Mouse (Mus musculus) lung, embryonic 16.5 days (tissue): ENCODE measurements around the gene Babam2. TPM values are rescaled to one million over a fixed set of nuclear protein-coding genes. Genes with fewer than 3 reads are reported as not detected.

Experiments
- ATAC-seq: fragments of 200-750 bp; cut with Nextera tagmentation; 2 replicates; pipeline ENCODE4 v1.8.0; 2017; ENCODE audit warnings: low read depth, mild to moderate bottlenecking, moderate library complexity
- H3K27ac ChIP-seq: fragments of 300-500 bp; sonication (generic); 2 replicates; pipeline ENCODE4 v1.5.1; 2014; ENCODE audit warnings: mild to moderate bottlenecking, control low read depth, low read length
- H3K27me3 ChIP-seq: fragments of 300-500 bp; sonication (generic); 2 replicates; pipeline ENCODE4 v1.6.1; 2014; ENCODE audit warnings: low read depth, low read length, mixed read lengths; ENCODE audit not compliant: control insufficient read depth, insufficient read depth
- H3K36me3 ChIP-seq: fragments of 300-500 bp; sonication (generic); 2 replicates; pipeline ENCODE4 v1.6.1; 2014; ENCODE audit warnings: low read length; ENCODE audit not compliant: control insufficient read depth, insufficient read depth
- H3K4me1 ChIP-seq: fragments of 300-500 bp; sonication (generic); replicated peaks from 2 replicates; pipeline ENCODE4 v1.6.1; 2014; ENCODE audit warnings: low read length, mixed read lengths; ENCODE audit not compliant: control insufficient read depth, insufficient read depth
- H3K4me2 ChIP-seq: fragments of 300-500 bp; sonication (generic); 2 replicates; pipeline ENCODE4 v1.6.1; 2014; ENCODE audit warnings: low read depth, low read length, control low read depth
- H3K4me3 ChIP-seq: fragments of 300-500 bp; sonication (generic); 2 replicates; pipeline ENCODE4 v1.5.1; 2014; ENCODE audit warnings: mild to moderate bottlenecking, low read length, control low read depth
- H3K9ac ChIP-seq: fragments of 300-500 bp; sonication (generic); 2 replicates; pipeline ENCODE4 v1.6.1; 2014; ENCODE audit warnings: low read length, control low read depth
- H3K9me3 ChIP-seq: fragments of 300-500 bp; sonication (generic); 2 replicates; pipeline ENCODE4 v1.6.1; 2016; ENCODE audit warnings: low read length; ENCODE audit not compliant: control insufficient read depth
- WGBS: fragments of 180-500 bp; shearing (Covaris S2); extraction: QIAGEN DNeasy Blood & Tissue Kit; methylation state at CpG from one replicate; pipeline ENCODE4 v1.1.7; 2014; 5-methylcytosine and 5-hydroxymethylcytosine counted together
- polyA plus RNA-seq: library from polyadenylated mRNA; unstranded; fragments of >200 nt; fragmentation: Nextera tagmentation; extraction: Ambion mirVana; gene quantifications from 2 replicates; pipeline ENCODE4 v1.2.1, GENCODE M21; 2015

Gene Babam2
- polyA plus RNA-seq, 1 experiment from 2014 or later, result 51.9 TPM

DNA sequence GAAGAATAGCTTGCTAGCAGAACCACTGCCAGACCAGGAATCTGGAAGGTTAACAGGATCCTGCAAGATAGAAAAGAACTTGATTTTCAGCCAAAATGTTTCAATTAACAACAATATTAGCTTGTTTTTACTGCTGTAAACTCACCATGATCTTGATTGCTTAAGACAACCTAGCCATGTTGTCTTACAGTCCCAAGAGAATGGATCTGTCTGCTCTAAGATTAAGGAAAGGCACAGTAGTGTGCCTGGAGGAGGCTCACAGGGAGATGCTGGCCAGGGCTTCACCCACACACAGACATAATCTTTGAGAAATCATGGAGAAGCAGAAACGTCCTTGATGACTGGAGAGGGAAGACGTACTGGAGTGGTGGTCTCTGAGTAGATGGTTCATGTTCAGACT lies 126.6 kb downstream of the Babam2 start:
- H3K27ac ChIP-seq, result no peak overlapping the region
- no peak overlapping the region for H3K9ac ChIP-seq
- no peak for ATAC-seq
- no peaks in the 10 kb centered on the region for H3K9me3 ChIP-seq
- 77% methylated on average over 2 of the region's 2 CpGs for WGBS
- H3K27me3 ChIP-seq, result no peaks in the 10 kb centered on the region
- H3K4me2 ChIP-seq, result no peak overlapping the region
- H3K4me3 ChIP-seq, result no peak overlapping the region
- H3K4me1 ChIP-seq, result no peaks in the 10 kb centered on the region
- no peaks in the 10 kb centered on the region for H3K36me3 ChIP-seq

DNA sequence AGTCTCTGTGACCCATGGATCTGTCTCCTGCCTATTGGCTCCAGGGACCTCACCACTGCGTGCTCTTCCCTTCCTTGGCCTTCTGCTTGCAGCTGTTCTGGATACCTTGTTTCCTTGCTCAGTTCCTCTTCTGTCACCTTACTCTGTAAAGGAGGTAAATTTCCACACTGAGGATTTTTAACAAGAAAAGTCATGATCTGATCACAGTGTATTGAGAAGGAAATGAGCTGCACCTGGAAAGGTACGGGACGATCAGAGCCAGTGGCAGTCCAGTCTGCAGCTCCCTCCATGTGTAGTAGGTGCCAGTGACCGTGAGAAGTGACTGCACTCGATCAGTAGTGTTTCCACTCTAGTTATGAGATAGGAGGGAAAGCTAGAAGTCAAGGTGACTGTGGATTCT lies 129.8 kb downstream of the Babam2 start:
- Histone ChIP-seq H3K9ac (no peak overlapping the region), H3K36me3 (no peaks in the 10 kb centered on the region), H3K9me3 (no peaks in the 10 kb centered on the region), H3K4me3 (no peak overlapping the region), H3K4me1 (no peaks in the 10 kb centered on the region), H3K27ac (no peak overlapping the region), H3K4me2 (no peak overlapping the region), H3K27me3 (no peaks in the 10 kb centered on the region)
- ATAC-seq, result no peak
- WGBS, result 85% methylated on average over 5 of the region's 5 CpGs

DNA sequence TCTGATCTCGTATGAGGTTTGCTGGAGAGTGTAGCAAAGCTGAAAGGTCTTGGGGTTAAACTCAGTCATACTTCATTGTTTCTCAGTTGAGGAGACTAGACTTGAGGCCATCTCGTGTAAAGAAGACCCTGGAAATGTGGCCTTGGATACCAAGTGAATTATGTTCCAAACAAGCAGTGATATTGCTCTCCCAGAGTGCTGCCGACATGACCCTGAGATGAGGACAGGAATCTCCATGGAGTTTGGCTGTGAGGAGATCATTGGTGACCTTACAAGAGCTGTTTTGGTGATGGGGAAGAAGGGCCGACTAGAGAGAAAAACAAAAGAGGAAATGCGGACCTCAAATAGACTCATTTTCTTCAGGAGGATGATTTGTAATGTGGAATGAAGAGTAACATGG lies 130.4 kb downstream of the Babam2 start:
- no peak overlapping the region for H3K9ac ChIP-seq
- no peak overlapping the region for H3K27ac ChIP-seq
- WGBS, result 74% methylated on average over 5 of the region's 5 CpGs
- no peak for ATAC-seq
- no peak overlapping the region for H3K4me3 ChIP-seq
- no peak overlapping the region for H3K4me2 ChIP-seq
- H3K36me3 ChIP-seq, result no peaks in the 10 kb centered on the region
- no peaks in the 10 kb centered on the region for H3K27me3 ChIP-seq
- H3K9me3 ChIP-seq, result no peaks in the 10 kb centered on the region
- no peaks in the 10 kb centered on the region for H3K4me1 ChIP-seq

DNA sequence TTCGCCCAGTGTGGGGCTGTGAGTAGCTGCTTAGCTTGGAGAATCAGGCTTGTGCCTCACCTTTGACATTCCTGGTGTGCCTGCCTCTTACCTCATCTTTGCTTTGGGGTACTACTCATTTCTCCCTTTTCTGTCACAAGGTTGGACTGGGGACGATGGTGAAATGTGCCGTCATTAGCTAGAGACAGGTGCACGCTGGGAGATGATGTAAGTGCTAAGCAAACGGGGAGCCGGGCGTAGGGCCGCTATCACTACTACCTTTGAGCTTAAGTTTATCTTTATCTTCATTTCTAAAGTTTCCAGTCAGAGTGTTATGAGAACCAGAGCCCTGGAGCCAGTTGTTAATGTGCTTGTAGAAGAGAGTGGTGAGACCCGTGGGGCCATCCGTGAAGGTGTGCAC lies 131.3 kb downstream of the Babam2 start:
- WGBS, result 72% methylated on average over 10 of the region's 10 CpGs
- Histone ChIP-seq H3K9me3 (no peaks in the 10 kb centered on the region), H3K36me3 (no peaks in the 10 kb centered on the region), H3K4me3 (no peak overlapping the region), H3K27me3 (no peaks in the 10 kb centered on the region), H3K4me2 (no peak overlapping the region), H3K4me1 (no peaks in the 10 kb centered on the region), H3K27ac (no peak overlapping the region), H3K9ac (no peak overlapping the region)
- no peak for ATAC-seq

DNA sequence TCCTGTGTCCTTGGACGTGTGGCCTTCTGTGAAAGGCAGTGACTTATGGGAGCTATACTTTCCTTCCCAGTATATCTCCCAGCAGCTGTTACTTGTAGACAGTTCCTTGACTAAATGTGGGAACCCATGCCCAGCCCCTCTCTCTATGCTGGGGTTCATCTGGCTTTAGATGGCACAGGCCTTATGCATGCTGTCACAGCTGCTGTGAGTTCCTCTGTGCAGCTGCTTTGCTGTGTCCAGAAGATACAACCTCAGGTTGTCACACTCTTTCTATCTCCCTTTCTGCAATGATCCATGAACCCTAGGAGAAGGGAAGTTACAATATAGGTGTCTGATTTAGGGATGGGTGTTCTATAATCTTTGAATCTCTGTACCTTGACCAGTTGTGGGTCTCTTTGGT lies 132.1 kb downstream of the Babam2 start:
- ATAC-seq, result no peak
- H3K4me3 ChIP-seq, result no peak overlapping the region
- no peak overlapping the region for H3K27ac ChIP-seq
- no peaks in the 10 kb centered on the region for H3K36me3 ChIP-seq
- no peaks in the 10 kb centered on the region for H3K27me3 ChIP-seq
- no peaks in the 10 kb centered on the region for H3K4me1 ChIP-seq
- no peak overlapping the region for H3K4me2 ChIP-seq
- H3K9ac ChIP-seq, result no peak overlapping the region
- no peaks in the 10 kb centered on the region for H3K9me3 ChIP-seq
- WGBS, result 52% methylated on average over 1 of the region's 1 CpGs

DNA sequence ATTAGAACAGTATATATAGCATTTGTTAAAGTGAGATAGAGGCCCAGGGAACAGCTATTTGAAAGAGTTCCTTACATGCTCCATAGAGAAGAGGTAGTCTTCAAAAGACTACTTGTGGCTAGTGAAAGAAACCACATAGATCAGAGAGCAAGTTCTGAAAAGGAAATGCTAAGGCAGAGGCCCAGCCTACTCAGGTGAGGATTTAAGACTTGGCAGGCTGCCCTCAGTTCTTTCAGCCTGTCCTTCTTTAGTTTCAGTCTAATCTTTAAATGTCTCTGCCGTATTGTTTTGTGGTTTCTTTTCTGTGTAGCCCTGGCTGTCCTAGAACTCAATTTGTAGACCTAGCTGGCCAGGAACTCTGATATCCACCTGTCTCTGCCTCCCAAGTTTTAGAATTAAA lies 134.1 kb downstream of the Babam2 start:
- Histone ChIP-seq H3K4me2 (no peak overlapping the region), H3K4me3 (no peak overlapping the region), H3K9me3 (no peaks in the 10 kb centered on the region), H3K9ac (no peak overlapping the region), H3K4me1 (no peaks in the 10 kb centered on the region), H3K27me3 (no peaks in the 10 kb centered on the region), H3K27ac (no peak overlapping the region), H3K36me3 (no peaks in the 10 kb centered on the region)
- no peak for ATAC-seq
- 52% methylated on average over 1 of the region's 1 CpGs for WGBS

DNA sequence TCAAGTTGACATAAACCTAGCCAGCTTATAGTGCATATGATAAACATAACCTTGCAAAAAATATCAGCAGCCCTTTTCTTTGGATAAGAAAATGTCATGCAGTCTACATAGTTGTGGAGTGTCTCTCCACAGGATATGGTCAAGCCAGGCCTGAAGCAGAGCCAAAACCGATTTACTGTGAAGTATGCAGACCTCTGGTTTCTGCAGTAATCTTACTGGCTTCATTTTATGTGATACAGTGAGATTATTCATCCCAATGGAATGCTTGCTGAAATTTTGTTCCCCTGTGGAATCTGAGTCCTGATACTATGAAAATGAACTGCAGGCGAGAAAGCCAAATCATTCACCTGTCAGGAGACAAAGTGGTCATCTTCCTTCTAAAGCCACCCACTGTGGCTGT lies 138.2 kb downstream of the Babam2 start:
- H3K4me1 ChIP-seq, result no peaks in the 10 kb centered on the region
- WGBS, result 79% methylated on average over 2 of the region's 2 CpGs
- no peak overlapping the region for H3K27ac ChIP-seq
- no peaks in the 10 kb centered on the region for H3K36me3 ChIP-seq
- no peak overlapping the region for H3K4me3 ChIP-seq
- no peak overlapping the region for H3K4me2 ChIP-seq
- no peaks in the 10 kb centered on the region for H3K27me3 ChIP-seq
- H3K9me3 ChIP-seq, result no peaks in the 10 kb centered on the region
- no peak for ATAC-seq
- H3K9ac ChIP-seq, result no peak overlapping the region

DNA sequence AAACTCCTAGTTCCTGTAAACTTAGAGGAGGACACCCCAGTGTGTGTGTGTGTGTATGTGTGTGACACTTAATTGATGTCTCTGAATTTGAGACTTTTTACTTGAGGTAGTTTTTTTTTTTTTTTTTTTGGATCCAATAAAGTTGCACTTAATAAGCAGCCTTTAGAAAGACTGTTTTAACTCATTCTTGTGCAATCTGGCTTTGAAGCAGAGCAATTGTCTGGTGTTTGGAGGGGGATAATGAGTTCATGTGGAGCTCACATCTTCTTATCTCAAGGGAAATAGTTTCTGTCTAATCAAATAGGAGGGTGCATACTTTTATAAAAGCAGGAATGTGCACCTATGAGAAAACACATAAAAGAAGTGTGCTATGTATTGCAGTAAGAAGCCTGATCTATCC lies 142.5 kb downstream of the Babam2 start:
- Histone ChIP-seq H3K4me2 (no peak overlapping the region), H3K27ac (0 out of 2 replicates have a peak overlapping the region, but pooled peaks have one; percentile 5), H3K36me3 (no peaks in the 10 kb centered on the region), H3K9me3 (no peaks in the 10 kb centered on the region), H3K9ac (no peak overlapping the region), H3K4me3 (no peak overlapping the region), H3K27me3 (no peaks in the 10 kb centered on the region), H3K4me1 (no peaks in the 10 kb centered on the region)
- peak; percentile 74 for ATAC-seq

DNA sequence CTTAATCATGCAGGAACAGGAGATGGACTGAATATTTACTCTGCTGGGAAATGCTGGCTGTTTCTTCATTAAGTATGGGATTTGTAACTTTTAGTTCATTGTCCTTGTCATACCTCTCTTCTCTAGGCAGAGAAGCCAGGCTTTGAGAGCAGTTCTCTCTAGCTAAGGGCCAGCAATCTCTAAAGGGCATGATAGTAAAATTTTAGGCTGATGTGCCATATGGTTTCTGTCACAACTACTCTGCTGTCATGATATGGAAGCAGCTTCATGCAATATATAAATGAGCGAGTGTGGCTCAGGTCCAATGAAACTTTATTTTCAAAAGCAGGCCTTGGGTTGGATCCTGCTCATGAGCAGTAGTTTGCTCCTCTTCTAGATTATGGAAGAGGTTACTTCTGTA lies 142.9 kb downstream of the Babam2 start:
- 51% methylated on average over 1 of the region's 1 CpGs for WGBS
- Histone ChIP-seq H3K36me3 (no peaks in the 10 kb centered on the region), H3K9ac (no peak overlapping the region), H3K4me3 (no peak overlapping the region), H3K4me2 (no peak overlapping the region), H3K27ac (peak overlapping the region; percentile 53; the same call in 1 of the 2 replicates), H3K4me1 (no peaks in the 10 kb centered on the region), H3K9me3 (no peaks in the 10 kb centered on the region), H3K27me3 (no peaks in the 10 kb centered on the region)
- ATAC-seq, result peak; percentile 91

DNA sequence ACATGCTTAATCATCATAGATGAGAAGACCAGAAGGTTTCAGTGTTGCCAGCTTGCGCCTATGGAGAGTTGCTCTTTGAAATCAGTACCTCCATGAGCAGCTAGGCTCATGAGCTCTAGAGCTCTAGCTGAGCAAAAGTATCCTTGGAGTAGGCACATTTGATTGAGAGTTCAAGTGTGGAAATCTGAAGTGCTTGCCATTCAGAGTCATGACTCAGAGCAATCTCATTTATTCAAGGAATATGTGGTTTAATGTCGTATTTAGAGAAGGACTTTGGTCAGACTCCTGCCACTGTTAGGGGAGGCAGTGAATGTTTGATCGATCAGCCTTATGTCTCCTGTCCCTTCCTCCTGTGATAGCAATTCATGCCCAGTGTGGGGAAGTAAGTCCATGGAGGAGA lies 147.4 kb downstream of the Babam2 start:
- Histone ChIP-seq H3K36me3 (no peaks in the 10 kb centered on the region), H3K4me2 (no peak overlapping the region), H3K4me1 (no peaks in the 10 kb centered on the region), H3K27ac (no peak overlapping the region), H3K27me3 (no peaks in the 10 kb centered on the region), H3K9me3 (no peaks in the 10 kb centered on the region), H3K4me3 (no peak overlapping the region), H3K9ac (no peak overlapping the region)
- no peak for ATAC-seq
- 74% methylated on average over 3 of the region's 3 CpGs for WGBS
